Mouse (Mus musculus): Measurements from ENCODE around the gene Sarnp. TPM values are rescaled to one million over a fixed set of nuclear protein-coding genes. Genes with fewer than 3 reads are reported as not detected.

Gene Sarnp
- polyA plus RNA-seq, 1 experiment from 2014 or later = 168 TPM

DNA sequence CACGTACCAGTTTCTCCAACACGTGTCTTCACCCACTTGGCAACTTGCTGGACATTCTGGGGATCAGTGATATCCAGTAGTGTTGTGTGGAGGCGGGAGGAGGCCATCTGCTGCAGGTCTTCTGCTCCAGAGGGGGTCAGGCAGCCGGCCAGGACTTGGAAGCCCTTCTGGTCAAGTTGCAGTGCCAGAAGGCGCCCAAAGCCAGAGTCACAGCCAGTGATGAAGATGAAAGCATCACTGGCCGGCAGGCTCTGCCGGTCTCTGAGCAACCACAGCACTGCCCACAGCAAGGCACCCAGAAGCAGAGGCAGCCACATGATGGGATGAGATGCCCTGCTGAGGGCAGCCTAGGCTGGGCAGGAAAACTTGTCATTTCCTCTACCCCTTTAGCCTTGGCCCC, 101.1 kb downstream of the Sarnp start:
- peaks cover 42% of the 10 kb centered on the region for H3K4me1 ChIP-seq (replicated peaks)
- H3K4me2 ChIP-seq = no peak overlapping the region
- H3K4me3 ChIP-seq = no peak overlapping the region
- H3K27me3 ChIP-seq = no peaks in the 10 kb centered on the region
- WGBS = 63% methylated on average over 7 of the region's 7 CpGs
- no peak overlapping the region for H3K9ac ChIP-seq
- H3K27ac ChIP-seq = peak overlapping the region; percentile 25; the same call in 1 of the 2 replicates
- no peak for ATAC-seq (replicated peaks; ENCODE audit: insufficient number of reproducible peaks, insufficient read depth, low FRiP score, low read depth)
- H3K36me3 ChIP-seq = peaks cover 34% of the 10 kb centered on the region
- H3K9me3 ChIP-seq (replicated peaks) = no peaks in the 10 kb centered on the region

- no peaks in the 10 kb centered on the region for H3K27me3 ChIP-seq
- peaks cover 25% of the 10 kb centered on the region; the same call in 1 of the 2 replicates for H3K36me3 ChIP-seq
- ATAC-seq (replicated peaks; ENCODE audit: insufficient number of reproducible peaks, insufficient read depth, low FRiP score, low read depth) = no peak
- no peak overlapping the region for H3K4me3 ChIP-seq
- no peak overlapping the region for H3K9ac ChIP-seq
- WGBS = 30% methylated on average over 6 of the region's 6 CpGs
- no peak overlapping the region for H3K4me2 ChIP-seq
- peak overlapping the region; percentile 25 for H3K27ac ChIP-seq
- H3K9me3 ChIP-seq (replicated peaks) = no peaks in the 10 kb centered on the region
- peaks cover 41% of the 10 kb centered on the region for H3K4me1 ChIP-seq (replicated peaks)
Observed at GRCm38 (mm10) chr10:128919203-128919631, 102.1 kb downstream of the Sarnp start.

- H3K9me3 ChIP-seq (replicated peaks) = no peaks in the 10 kb centered on the region
- ATAC-seq (replicated peaks; ENCODE audit: insufficient number of reproducible peaks, insufficient read depth, low FRiP score, low read depth) = no peak
- no peak overlapping the region for H3K4me2 ChIP-seq
- H3K27ac ChIP-seq = peak overlapping the region; percentile 94
- H3K4me3 ChIP-seq = no peak overlapping the region
- H3K27me3 ChIP-seq = no peaks in the 10 kb centered on the region
- no peak overlapping the region for H3K9ac ChIP-seq
- 75% methylated on average over 7 of the region's 7 CpGs for whole genome bisulfite sequencing
- H3K36me3 ChIP-seq = peaks cover 20% of the 10 kb centered on the region; the same call in 1 of the 2 replicates
- H3K4me1 ChIP-seq (replicated peaks) = peaks cover 41% of the 10 kb centered on the region
Observed at GRCm38 (mm10) chr10:128919966-128920365, 102.8 kb downstream of the Sarnp start.

- 55% methylated on average over 3 of the region's 3 CpGs for WGBS
- ATAC-seq (replicated peaks; ENCODE audit: insufficient number of reproducible peaks, insufficient read depth, low FRiP score, low read depth) = no peak
- Histone ChIP-seq H3K27me3 (no peaks in the 10 kb centered on the region), H3K9ac (no peak overlapping the region), H3K27ac (peak overlapping the region; percentile 94), H3K4me1 (replicated peaks) (peaks cover 41% of the 10 kb centered on the region), H3K4me3 (no peak overlapping the region), H3K4me2 (no peak overlapping the region), H3K36me3 (peaks cover 17% of the 10 kb centered on the region; the same call in 1 of the 2 replicates), H3K9me3 (replicated peaks) (no peaks in the 10 kb centered on the region)
Observed at GRCm38 (mm10) chr10:128920736-128921161, 103.6 kb downstream of the Sarnp start.

GRCm38 (mm10) chr10:128921251-128921650, 104.1 kb downstream of the Sarnp start:
- no peak for ATAC-seq (replicated peaks; ENCODE audit: insufficient number of reproducible peaks, insufficient read depth, low FRiP score, low read depth)
- peak overlapping the region; percentile 94 for H3K27ac ChIP-seq
- H3K27me3 ChIP-seq = no peaks in the 10 kb centered on the region
- H3K4me3 ChIP-seq = no peak overlapping the region
- no peaks in the 10 kb centered on the region for H3K9me3 ChIP-seq (replicated peaks)
- no peak overlapping the region; the same call in 1 of the 2 replicates for H3K4me2 ChIP-seq
- 63% methylated on average over 1 of the region's 1 CpGs for WGBS
- no peak overlapping the region for H3K9ac ChIP-seq
- H3K4me1 ChIP-seq (replicated peaks) = peaks cover 41% of the 10 kb centered on the region
- peaks cover 17% of the 10 kb centered on the region; the same call in 1 of the 2 replicates for H3K36me3 ChIP-seq

- Histone ChIP-seq H3K4me1 (replicated peaks) (peaks cover 41% of the 10 kb centered on the region), H3K27ac (peak overlapping the region; percentile 94), H3K4me2 (peak overlapping the region; percentile 85), H3K9ac (peak overlapping the region; percentile 81; the same call in 1 of the 2 replicates), H3K36me3 (peaks cover 8% of the 10 kb centered on the region; the same call in 1 of the 2 replicates), H3K27me3 (no peaks in the 10 kb centered on the region), H3K4me3 (peak overlapping the region; percentile 83), H3K9me3 (replicated peaks) (no peaks in the 10 kb centered on the region)
- ATAC-seq (replicated peaks; ENCODE audit: insufficient number of reproducible peaks, insufficient read depth, low FRiP score, low read depth) = no peak
- WGBS = 66% methylated on average over 16 of the region's 16 CpGs
Observed at GRCm38 (mm10) chr10:128921883-128922821, 105.0 kb downstream of the Sarnp start.

- Histone ChIP-seq H3K36me3 (peaks cover 2% of the 10 kb centered on the region; the same call in 1 of the 2 replicates), H3K27me3 (no peaks in the 10 kb centered on the region), H3K4me3 (peak within 1 kb of the TSS; percentile 83), H3K9me3 (replicated peaks) (no peaks in the 10 kb centered on the region), H3K27ac (peak within 1 kb of the TSS; percentile 94), H3K4me2 (peak within 1 kb of the TSS; percentile 85), H3K4me1 (replicated peaks) (peaks cover 41% of the 10 kb centered on the region), H3K9ac (peak within 1 kb of the TSS; percentile 81)
- ATAC-seq (replicated peaks; ENCODE audit: insufficient number of reproducible peaks, insufficient read depth, low FRiP score, low read depth) = no peak
- WGBS = 8% methylated on average over 1 of the region's 1 CpGs
Observed at GRCm38 (mm10) chr10:128922822-128923012, 105.6 kb downstream of the Sarnp start, which contains the start of gene Rdh5. TSS of gene Rdh5 (minus strand) at chr10:128922888.

- Histone ChIP-seq H3K4me1 (replicated peaks) (peaks cover 42% of the 10 kb centered on the region), H3K4me3 (peak overlapping the region; percentile 83), H3K27ac (peak overlapping the region; percentile 94), H3K9me3 (replicated peaks) (no peaks in the 10 kb centered on the region), H3K36me3 (no peaks in the 10 kb centered on the region), H3K9ac (peak overlapping the region; percentile 81), H3K4me2 (peak overlapping the region; percentile 85), H3K27me3 (no peaks in the 10 kb centered on the region)
- peak; percentile 92 for ATAC-seq (replicated peaks; ENCODE audit: insufficient number of reproducible peaks, insufficient read depth, low FRiP score, low read depth)
- under 1% methylated on average over 42 of the region's 42 CpGs for WGBS
Observed at GRCm38 (mm10) chr10:128923013-128923691, 106.0 kb downstream of the Sarnp start.

- Histone ChIP-seq H3K4me3 (peak within 1 kb of the TSS; percentile 83), H3K9me3 (replicated peaks) (no peaks in the 10 kb centered on the region), H3K36me3 (no peaks in the 10 kb centered on the region), H3K9ac (peak within 1 kb of the TSS; percentile 81), H3K27me3 (no peaks in the 10 kb centered on the region), H3K4me1 (replicated peaks) (peaks cover 44% of the 10 kb centered on the region), H3K27ac (peak within 1 kb of the TSS; percentile 94), H3K4me2 (peak within 1 kb of the TSS; percentile 85)
- 56% methylated on average over 9 of the region's 9 CpGs for WGBS
- ATAC-seq (replicated peaks; ENCODE audit: insufficient number of reproducible peaks, insufficient read depth, low FRiP score, low read depth) = no peak
Observed at GRCm38 (mm10) chr10:128923935-128924334, 106.8 kb downstream of the Sarnp start, which contains the start of gene Bloc1s1. TSS of gene Bloc1s1 (minus strand) at chr10:128924035.
